Mouse (Mus musculus) liver, embryonic 12.5 days (tissue): ENCODE results near the gene Ndufa13. TPM values are rescaled to one million over a fixed set of nuclear protein-coding genes. Genes with fewer than 3 reads are reported as not detected.
A peak's percentile ranks its signal among the peaks of the same experiment; 100 is the strongest.

Source experiments
- ATAC-seq: fragments of 200-750 bp; cut with Nextera tagmentation; 2 replicates; pipeline ENCODE4 v1.8.0; 2017; ENCODE audit warnings: moderate number of reproducible peaks, mild to moderate bottlenecking, moderate library complexity
- H3K27ac ChIP-seq: fragments of 300-500 bp; sonication (generic); 2 replicates; pipeline ENCODE4 v1.5.1; 2016; ENCODE audit warnings: mild to moderate bottlenecking
- H3K27me3 ChIP-seq: fragments of 300-500 bp; sonication (generic); replicated peaks from 2 replicates; pipeline ENCODE4 v1.6.1; 2016; ENCODE audit warnings: mild to moderate bottlenecking, moderate library complexity
- H3K36me3 ChIP-seq: fragments of 300-500 bp; sonication (generic); 2 replicates; pipeline ENCODE4 v1.6.1; 2016; ENCODE audit warnings: mild to moderate bottlenecking, moderate library complexity
- H3K4me1 ChIP-seq: fragments of 300-500 bp; sonication (generic); 2 replicates; pipeline ENCODE4 v1.6.1; 2016
- H3K4me2 ChIP-seq: fragments of 300-500 bp; sonication (generic); 2 replicates; pipeline ENCODE4 v1.6.1; 2016; ENCODE audit warnings: mild to moderate bottlenecking, moderate library complexity
- H3K4me3 ChIP-seq: fragments of 300-500 bp; sonication (generic); 2 replicates; pipeline ENCODE4 v1.5.1; 2016; ENCODE audit warnings: mild to moderate bottlenecking, moderate library complexity
- H3K9ac ChIP-seq: fragments of 300-500 bp; sonication (generic); 2 replicates; pipeline ENCODE4 v1.6.1; 2016; ENCODE audit warnings: mild to moderate bottlenecking, moderate library complexity
- H3K9me3 ChIP-seq: fragments of 300-500 bp; sonication (generic); replicated peaks from 2 replicates; pipeline ENCODE4 v1.6.1; 2016; ENCODE audit warnings: mild to moderate bottlenecking, moderate library complexity
- WGBS: fragments of 180-500 bp; shearing (Covaris S2); methylation state at CpG from one replicate; pipeline ENCODE4 v1.1.7; 2016; ENCODE audit not compliant: insufficient replicate concordance; 5-methylcytosine and 5-hydroxymethylcytosine counted together
- polyA plus RNA-seq: library from polyadenylated mRNA; unstranded; fragments of >200 nt; fragmentation: Nextera tagmentation; extraction: Ambion mirVana; gene quantifications from 2 replicates; pipeline ENCODE4 v1.2.1, GENCODE M21; 2016

Ndufa13 gene
- polyA plus RNA-seq, 1 experiment from 2014 or later, result 121 TPM

DNA sequence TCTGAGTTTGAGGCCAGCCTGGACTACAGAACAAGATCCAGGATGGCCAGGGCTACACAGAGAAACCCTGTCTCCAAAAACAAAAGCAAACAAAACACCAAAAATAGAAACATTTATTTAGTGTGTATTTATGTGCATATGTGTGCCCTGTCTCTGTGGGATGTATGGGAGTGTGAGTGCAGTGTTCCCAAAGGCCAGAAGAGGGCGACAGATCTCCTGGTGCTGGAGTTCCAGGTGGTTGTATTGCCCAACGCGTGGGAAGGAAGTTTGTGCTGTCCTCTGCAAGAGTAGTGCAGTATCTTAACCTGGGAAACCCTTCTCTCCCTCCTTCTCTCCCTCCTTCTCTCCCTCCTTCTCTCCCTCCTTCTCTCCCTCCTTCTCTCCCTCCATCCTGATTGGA, 52.5 kb downstream of the Ndufa13 start:
- no peaks in the 10 kb centered on the region for H3K27me3 ChIP-seq
- H3K4me2 ChIP-seq, result no peak overlapping the region
- 50% methylated on average over 3 of the region's 3 CpGs for WGBS
- no peak overlapping the region for H3K4me3 ChIP-seq
- no peak overlapping the region for H3K9ac ChIP-seq
- no peaks in the 10 kb centered on the region for H3K36me3 ChIP-seq
- H3K9me3 ChIP-seq, result no peaks in the 10 kb centered on the region
- no peak for ATAC-seq
- H3K27ac ChIP-seq, result no peak overlapping the region
- peaks cover 31% of the 10 kb centered on the region for H3K4me1 ChIP-seq

DNA sequence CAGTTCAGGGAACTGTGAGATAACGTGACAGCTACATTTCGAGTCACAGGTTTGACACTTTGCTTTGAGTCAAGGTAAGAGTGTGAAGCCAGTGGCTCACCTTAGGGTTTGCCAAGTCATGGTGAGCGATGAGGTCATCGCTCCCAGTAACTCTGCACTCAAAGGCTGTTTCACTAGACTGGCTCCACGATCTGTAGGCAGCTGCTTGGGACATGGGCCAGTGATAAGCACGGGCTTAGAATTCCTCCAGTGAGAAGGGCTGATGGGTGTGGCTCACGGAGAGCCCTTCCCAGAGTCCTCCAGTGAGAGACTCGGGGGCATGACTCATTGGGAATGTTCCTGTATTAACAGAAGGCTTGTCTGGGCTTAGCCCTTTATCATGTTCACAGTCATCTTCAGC, 53.4 kb downstream of the Ndufa13 start:
- no peaks in the 10 kb centered on the region for H3K9me3 ChIP-seq
- H3K9ac ChIP-seq, result no peak overlapping the region
- no peak overlapping the region for H3K4me2 ChIP-seq
- no peaks in the 10 kb centered on the region for H3K27me3 ChIP-seq
- peak; percentile 57 for ATAC-seq
- no peak overlapping the region for H3K4me3 ChIP-seq
- no peaks in the 10 kb centered on the region for H3K36me3 ChIP-seq
- H3K4me1 ChIP-seq, result peaks cover 31% of the 10 kb centered on the region
- 54% methylated on average over 8 of the region's 8 CpGs for WGBS
- peak overlapping the region; percentile 13 for H3K27ac ChIP-seq

DNA sequence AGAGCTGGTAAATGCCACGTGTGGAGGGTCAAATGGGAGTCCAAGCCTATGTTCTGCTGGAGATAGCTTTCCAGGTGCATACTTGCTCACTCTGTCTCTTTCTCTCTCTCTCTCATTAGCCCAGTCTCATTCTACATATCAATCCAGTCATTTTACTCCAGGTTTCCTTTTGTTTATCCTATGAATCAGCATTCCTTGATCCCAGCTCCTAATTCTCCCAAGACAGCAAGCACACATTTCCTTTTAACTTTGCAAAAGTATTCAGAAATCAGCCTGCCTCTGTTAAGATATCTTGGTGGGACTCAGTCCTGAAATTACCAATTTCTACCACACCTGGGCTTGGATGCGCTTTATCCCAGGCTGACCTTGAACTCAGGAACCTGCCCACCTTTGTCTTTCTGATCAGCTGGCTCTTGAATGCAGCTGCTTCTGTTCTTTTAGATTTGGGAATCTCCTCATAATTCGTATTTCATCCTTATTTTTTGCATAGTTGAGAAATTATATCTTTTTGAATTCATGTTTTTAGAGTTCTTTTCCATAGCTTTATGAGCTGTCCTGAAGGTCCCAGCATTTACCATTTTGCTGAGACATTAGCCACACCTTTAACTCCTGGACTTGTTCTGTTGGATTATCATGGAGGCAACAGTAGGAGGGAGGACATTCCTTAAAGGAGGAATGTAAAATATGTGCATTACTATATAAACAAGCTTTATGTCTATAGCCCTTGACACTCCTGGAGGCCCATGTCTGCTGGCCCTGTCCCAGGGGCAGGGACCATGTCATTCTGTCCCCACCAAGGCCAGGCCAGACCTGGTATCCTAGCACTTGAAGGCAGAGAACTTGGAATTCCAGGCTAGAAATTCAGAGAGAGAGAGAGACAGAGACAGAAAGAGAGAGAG, 54.9 kb downstream of the Ndufa13 start:
- WGBS, result 52% methylated on average over 3 of the region's 3 CpGs
- H3K4me2 ChIP-seq, result no peak overlapping the region
- no peak for ATAC-seq
- no peak overlapping the region for H3K27ac ChIP-seq
- H3K27me3 ChIP-seq, result no peaks in the 10 kb centered on the region
- no peak overlapping the region for H3K9ac ChIP-seq
- H3K4me3 ChIP-seq, result no peak overlapping the region
- H3K36me3 ChIP-seq, result no peaks in the 10 kb centered on the region
- no peaks in the 10 kb centered on the region for H3K9me3 ChIP-seq
- H3K4me1 ChIP-seq, result peaks cover 31% of the 10 kb centered on the region

Other genes starting within 250 kb of the Ndufa13 start
- gene Zfp964, start 248.1 kb downstream of the Ndufa13 start, polyA plus RNA-seq, result 0.42 and 0.58 TPM in 2 replicates
- 14.8 and 15.8 TPM in 2 replicates for gene Zfp869, start 191.8 kb downstream of the Ndufa13 start, polyA plus RNA-seq
- 1.8 and 2.3 TPM in 2 replicates for gene Zfp963, start 152.6 kb downstream of the Ndufa13 start, polyA plus RNA-seq
- 0.32 TPM in 1 of 2 replicates, not detected in the other for gene Gm20422, start 127.7 kb downstream of the Ndufa13 start, polyA plus RNA-seq
- gene Atp13a1, start 111.4 kb downstream of the Ndufa13 start, polyA plus RNA-seq, result 32.8 and 33.9 TPM in 2 replicates
- gene Zfp866, start 111.4 kb downstream of the Ndufa13 start, polyA plus RNA-seq, result 10.9 and 12.3 TPM in 2 replicates
- 5.4 and 6.6 TPM in 2 replicates for gene Gmip, start 93.9 kb downstream of the Ndufa13 start, polyA plus RNA-seq
- gene Lpar2, start 80.1 kb downstream of the Ndufa13 start, polyA plus RNA-seq, result 0.12 and 0.20 TPM in 2 replicates
- 3.1 and 3.2 TPM in 2 replicates for gene Pbx4, start 70.1 kb downstream of the Ndufa13 start, polyA plus RNA-seq
- gene Cilp2, start 14.9 kb downstream of the Ndufa13 start, polyA plus RNA-seq, result 0.14 and 0.33 TPM in 2 replicates
- 3.8 and 4.5 TPM in 2 replicates for gene Tssk6, start 374 bp downstream of the Ndufa13 start, polyA plus RNA-seq
- gene Yjefn3, start 154 bp upstream of the Ndufa13 start, polyA plus RNA-seq, result 0.74 and 0.86 TPM in 2 replicates
- 60.2 and 62.6 TPM in 2 replicates for gene Gatad2a, start 93.8 kb upstream of the Ndufa13 start, polyA plus RNA-seq
- gene Mau2, start 140.2 kb upstream of the Ndufa13 start, polyA plus RNA-seq, result 35.4 and 36.2 TPM in 2 replicates
- gene Sugp1, start 140.3 kb upstream of the Ndufa13 start, polyA plus RNA-seq, result 25.1 and 26.2 TPM in 2 replicates
- 0.68 and 0.74 TPM in 2 replicates for gene Tm6sf2, start 170.4 kb upstream of the Ndufa13 start, polyA plus RNA-seq
- 0.12 and 0.26 TPM in 2 replicates for gene Hapln4, start 180.9 kb upstream of the Ndufa13 start, polyA plus RNA-seq
- gene Ncan, start 218.3 kb upstream of the Ndufa13 start, polyA plus RNA-seq, result not detected in 2 replicates
- 30.9 and 33.0 TPM in 2 replicates for gene Nr2c2ap, start 228.8 kb upstream of the Ndufa13 start, polyA plus RNA-seq
- 9.6 and 9.8 TPM in 2 replicates for gene Rfxank, start 236.6 kb upstream of the Ndufa13 start, polyA plus RNA-seq
- gene Borcs8, start 236.9 kb upstream of the Ndufa13 start, polyA plus RNA-seq, result 25.1 and 28.8 TPM in 2 replicates
- gene Mef2b, start 237.2 kb upstream of the Ndufa13 start, polyA plus RNA-seq, result 0.23 and 0.36 TPM in 2 replicates